Mouse (Mus musculus) ES-Bruce4 (cell line): ENCODE data around the gene Ubr4.

Experiments
- CTCF ChIP-seq: IDR thresholded peaks from one replicate; pipeline ENCODE4 v1.8.1; 2011; ENCODE audit warnings: low read depth, low read length
- POLR2A ChIP-seq: IDR thresholded peaks from one replicate; pipeline ENCODE4 v1.8.1; 2011; ENCODE audit warnings: low read length; ENCODE audit not compliant: insufficient read depth

- no peak for TF ChIP-seq POLR2A
- no peak for TF ChIP-seq CTCF
These were observed 88.8 kb downstream of the Ubr4 start for GRCm38 (mm10) chr4:139441244-139441643.
